Mouse (Mus musculus) ES-CJ7 (cell line): ENCODE measurements around the gene Sytl2.
A peak's percentile ranks its signal among the peaks of the same experiment; 100 is the strongest.

Experiments
- DNase-seq: peaks from one replicate; pipeline ENCODE4 v3.0.0; 2011; ENCODE audit warnings: low read depth, low spot score

The Sytl2 gene

DNA sequence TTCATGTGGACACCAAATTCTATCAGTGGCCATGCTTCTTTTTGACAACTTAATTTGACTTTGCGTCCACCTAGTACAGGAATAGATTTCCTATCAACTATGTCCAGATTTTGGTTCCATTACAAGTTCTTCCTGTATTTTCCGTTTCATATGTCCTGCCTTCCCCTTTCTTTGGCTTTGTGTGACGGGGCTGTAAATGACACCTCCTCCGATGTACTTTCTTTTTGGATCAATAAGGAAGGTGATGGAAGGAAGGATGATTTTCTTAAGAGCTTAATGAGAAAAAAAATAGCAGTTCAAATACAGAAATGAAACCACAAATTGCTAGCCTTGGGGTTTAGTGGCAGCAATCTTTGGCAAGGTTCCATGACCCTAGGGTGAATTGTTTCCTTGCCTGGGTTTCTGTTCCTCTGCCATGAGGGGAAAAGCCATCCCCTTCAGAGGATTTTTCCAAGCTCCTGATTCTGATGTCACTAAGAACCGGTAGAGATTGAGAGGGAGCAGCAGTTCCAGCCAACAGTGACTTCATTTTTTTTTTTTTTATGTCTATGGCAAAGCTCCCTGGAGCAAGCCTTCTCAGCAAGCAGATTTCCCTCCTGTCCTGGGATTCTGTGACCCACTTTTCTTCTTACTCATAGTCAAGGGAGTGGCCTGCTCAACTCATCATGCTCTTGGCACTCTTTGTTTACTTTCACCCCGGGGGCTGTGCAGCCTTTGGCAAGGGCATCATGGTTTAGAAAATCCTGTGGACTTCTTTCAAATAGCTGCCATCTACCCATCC is 68.2 kb downstream of the Sytl2 start:
- DNase-seq, result no peak

DNA sequence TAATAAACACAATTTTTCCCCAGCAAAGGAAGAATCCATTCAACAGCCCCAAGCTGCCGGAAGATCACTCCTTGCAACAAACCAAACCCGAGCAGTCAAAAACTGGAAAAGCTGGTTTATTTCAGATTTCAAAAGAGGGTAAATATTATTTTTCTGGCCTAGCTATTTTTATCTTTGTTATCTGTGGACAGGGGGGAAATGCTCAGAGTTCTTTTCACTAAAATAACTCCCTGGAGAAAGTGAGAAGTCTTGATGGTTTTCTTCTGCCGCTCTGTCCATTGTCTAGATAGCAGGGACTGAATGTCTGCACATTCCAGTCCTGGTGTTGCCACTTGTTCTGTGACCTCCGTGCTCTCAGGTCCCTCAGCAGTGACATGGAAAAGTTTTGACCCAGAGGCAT is 70.8 kb downstream of the Sytl2 start:
- no peak for DNase-seq

DNA sequence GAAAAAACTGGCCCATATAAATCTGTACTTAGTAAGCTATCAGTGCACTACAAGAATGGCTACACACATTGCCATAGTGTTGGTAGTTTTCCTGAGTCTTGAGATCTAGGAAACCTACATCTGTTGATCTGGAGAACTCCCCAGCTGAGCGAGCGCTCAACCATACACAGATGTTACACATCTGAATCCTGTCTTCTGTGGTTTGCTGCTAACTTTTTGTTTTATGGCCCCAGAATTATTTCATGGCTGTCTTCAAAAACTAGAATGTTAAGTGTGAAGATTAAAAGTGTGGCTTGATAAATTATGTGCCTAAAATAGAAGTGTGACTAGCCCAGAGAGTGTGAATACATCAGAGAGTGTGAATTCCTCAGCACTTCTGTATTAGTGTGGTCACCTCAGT is 82.4 kb downstream of the Sytl2 start:
- no peak for DNase-seq

DNA sequence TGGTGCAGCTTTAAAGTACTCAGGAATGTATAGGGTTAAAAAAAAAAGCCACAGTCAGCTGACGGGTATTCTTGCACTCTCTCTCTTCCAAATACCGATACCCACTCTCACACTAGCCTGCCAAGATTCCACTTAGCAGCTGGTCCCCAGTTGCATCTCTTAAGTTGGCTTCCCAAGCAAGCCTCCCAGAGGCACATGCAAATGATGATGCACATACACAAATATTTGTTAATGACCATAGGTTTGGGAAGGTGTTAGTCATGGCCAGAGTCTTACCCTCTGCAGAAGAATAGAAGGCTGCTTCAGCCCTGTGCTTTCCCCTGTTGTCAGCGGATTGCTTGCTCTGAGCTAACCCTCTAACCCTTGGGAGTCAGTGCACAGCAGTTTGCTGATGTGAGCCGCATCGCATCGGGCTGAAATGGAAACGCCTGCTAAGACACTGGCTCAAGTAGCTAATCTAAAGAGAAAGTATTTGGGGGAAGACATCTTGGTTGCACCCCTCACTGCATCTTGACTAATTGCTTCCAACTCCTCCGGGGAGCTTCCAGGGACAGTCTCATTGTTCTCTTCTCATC is 84.9 kb downstream of the Sytl2 start:
- no peak for DNase-seq

DNA sequence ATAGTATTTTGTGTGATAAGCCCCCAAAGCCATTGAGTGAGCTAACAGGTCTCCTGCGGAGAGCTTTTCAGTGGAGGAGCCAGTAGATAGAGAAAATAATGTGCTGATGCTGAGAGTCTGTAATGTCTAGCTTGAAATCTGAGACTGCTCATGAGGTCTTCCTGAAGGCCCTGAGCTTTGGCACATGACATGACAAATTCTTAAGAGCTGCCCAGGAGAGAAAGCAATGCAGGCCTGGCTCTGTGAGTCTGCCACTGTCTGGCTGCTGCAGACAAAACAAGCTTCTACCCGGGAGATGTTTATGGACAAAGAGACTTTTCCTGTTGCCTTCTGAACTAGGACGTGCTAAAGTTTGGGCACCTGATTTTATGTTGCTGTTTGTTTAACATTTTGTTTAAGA is 87.7 kb downstream of the Sytl2 start:
- no peak for DNase-seq

DNA sequence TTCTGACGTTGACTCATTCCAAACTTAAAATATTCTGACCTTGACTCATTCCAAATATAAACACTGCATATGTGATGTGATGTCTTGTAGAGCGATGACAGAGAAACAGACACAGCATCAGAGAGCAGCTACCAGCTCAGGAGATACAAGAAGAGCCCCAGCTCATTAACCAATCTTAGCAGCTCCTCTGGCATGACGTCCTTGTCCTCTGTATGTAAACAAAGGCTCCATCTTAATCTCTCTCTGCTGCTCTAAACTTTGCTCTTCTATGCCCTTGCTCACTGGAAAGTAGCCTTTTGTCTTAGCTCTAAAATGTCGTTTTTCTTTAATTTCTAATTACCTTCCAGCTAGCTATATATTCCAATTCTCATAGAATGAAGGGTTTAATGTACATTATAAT is 93.0 kb downstream of the Sytl2 start:
- DNase-seq, result no peak

DNA sequence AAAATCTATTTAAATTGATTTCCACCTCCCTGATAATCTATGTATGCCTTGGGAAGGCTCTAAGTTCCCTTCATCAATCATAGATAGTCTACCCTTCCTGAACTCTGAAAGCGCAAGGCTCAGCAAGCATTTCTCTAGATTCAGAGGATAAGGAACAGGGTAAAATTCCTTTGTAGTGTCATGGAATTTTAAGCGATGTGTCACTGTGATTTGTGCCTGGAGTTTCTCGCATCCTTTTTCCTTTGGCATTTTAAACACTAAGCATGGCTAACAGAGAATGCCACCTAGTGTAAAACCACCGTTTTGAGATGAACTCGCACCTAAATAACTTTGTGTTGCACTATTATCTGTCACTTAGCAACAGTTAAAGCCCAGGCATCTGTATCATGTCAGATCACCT is 93.9 kb downstream of the Sytl2 start:
- DNase-seq, result no peak

DNA sequence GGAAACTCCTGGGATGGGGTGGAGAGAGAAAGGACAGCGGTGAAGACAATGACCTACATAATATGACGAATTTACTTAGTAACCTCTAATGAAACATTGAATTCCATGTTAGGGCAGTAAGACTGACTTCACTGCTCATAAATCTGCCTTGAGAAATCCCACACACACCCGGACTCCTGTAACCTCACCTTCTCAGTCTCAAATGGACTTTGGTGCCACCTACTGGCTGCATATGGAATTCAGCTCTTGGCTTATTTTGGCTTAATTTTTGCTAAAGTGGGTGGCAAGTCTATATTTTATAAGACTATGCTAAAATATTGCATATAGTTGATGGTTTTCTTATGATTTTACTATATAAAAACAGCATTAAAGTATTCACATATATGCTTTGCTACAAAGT is 107.9 kb downstream of the Sytl2 start:
- DNase-seq, result peak; percentile 70

DNA sequence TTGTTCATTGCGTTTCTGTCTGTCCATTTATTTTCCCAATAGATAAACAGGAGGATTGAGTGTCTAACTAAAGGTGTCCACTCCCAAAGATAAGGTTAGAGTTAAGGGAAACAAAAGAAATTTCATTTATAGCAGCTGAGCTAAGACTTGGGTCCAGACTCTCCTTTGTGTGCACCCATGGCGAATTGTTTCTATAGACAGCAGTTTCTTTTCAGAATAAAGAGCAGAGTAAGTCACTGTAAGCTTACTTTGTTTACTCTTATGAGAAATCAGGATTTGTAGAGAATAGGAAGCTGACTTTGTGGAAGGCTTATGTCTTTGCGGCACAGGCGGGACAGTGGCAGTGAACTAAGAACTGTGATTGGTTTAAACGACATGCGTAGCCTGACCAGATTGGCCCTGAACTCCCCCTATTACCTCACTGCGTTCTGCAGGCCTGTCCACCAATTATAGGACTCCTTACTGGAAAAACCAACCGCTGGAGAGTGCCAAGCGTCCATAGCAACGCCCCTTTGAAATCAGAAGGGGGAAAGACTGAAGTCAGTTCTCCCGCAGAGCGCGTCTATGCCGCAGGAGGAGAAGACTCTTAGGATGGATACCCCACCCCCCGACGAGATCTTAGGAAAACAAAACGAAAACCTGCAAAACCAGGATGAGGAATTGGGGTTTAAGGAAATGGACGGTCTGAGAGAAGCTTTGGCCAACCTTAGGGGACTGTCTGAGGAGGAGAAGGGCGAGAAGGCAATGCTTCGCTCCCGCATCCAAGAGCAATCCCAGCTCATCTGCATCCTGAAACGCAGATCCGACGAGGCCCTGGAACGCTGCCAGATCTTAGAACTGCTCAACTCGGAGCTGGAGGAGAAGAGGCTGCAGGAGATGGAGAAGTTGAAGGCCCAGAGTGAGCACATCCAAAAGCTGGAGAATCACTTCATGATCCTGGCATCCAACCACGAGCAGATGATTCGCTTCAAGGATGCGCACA is 124.3 kb downstream of the Sytl2 start, which contains the start of gene Ccdc89:
Gene Ccdc89, plus strand, starts transcription at position 558 of the 982 bp plus-strand sequence.
- peak; percentile 92 for DNase-seq

DNA sequence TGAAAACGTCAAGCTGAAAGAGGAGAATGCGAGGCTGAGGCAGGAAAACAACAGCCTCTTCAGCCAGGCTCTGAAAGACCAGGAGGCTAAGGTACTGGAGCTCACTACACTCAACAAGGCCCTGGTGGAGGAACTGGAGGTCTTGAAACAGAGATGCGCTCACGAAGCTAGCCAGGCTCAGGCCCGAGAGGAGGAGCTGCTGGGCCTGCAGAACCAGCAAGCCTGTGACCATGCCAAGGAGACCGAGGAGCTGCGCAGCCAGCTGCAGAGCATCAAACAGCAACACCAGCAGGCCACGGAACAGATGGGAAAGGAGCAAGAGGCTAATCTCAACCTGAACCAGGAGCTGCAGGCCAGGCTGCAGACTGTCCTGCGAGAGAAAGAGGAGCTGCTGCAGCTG is 125.0 kb downstream of the Sytl2 start:
- peak; percentile 12 for DNase-seq

DNA sequence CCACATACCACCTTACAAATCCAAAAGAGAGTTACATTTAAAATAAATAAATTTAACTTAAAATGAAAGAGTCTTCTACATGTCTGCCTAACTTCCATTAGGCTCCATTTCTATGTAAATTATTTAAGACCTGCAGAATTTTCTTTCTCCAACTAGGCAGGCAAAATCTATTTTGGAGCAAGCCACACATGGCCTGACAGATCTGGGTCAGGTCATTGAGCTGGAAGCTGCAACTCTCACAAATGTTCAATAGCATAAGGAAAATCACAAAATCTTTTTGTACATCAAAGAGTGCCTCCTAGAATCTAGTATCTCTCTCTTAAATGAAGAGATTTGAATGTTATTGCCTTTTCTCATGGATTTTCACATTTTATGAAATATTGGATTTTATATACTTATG is 130.2 kb downstream of the Sytl2 start:
- no peak for DNase-seq

DNA sequence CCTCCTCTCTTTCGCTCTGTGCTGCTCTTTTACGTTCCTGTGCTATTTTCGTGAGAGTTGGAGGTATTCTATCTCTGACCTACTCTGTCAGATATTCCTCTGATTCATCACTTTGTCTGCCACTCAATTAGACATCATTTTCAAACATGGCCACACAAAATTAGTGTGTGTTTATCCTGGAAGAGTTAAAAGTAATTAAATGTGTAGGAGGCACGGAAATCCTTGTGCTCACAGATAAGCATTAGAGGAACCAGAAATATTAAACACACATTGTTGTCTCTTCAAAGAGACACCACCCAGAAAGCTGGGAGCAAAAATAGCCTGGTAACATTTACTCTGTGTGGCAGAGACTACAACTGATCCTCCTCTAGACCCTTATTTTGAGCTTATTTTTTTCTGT is 138.0 kb downstream of the Sytl2 start:
- no peak for DNase-seq

DNA sequence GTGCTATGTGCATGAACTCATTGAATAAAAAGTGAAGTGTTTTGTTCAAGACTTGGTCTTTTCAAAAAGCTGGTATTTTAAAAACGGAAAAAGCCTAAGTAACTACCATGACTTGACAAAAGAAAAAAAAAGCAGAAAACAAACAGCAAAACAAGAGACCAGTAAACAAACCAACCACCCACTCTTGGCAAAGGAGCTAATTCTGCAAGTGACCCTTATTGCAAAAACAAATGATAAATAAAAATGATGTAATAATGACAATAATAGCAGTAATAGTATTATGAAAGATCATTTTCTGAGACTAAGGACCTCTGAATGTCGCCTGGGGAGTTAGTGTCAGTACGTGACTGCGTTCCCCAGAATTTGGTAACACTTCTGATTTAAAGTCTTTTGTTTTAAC is 140.0 kb downstream of the Sytl2 start:
- no peak for DNase-seq

DNA sequence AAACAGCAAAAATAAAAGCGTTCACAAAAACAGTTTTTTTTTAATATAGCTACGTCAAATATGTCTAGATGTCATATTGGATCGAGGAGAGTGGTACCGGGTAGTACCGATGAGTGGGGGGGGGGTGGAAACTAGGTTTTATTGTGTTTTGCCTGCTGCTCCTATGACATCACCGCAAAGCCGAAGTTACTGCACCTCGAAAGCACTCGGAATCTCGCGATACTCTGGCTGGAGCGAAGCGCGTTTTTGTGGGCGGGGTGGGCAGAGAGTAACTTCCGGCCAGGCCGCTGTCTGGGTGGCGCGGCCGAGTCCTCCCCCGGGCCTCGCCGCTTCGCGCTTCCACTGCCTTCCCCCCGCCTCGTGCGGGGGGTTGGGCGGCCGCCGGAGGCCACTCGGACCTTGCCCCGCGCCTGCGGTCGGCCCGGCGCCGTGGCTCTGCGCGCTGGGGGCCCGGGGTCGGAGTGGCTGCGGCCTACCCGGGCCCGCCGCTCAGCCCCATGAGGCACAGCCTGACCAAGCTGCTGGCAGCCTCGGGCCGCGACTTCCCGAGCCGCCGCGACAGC is 140.5 kb downstream of the Sytl2 start, which contains the start of gene Crebzf:
Gene Crebzf, plus strand, starts transcription at position 212 of the 563 bp plus-strand sequence.
- peak; percentile 97 for DNase-seq

DNA sequence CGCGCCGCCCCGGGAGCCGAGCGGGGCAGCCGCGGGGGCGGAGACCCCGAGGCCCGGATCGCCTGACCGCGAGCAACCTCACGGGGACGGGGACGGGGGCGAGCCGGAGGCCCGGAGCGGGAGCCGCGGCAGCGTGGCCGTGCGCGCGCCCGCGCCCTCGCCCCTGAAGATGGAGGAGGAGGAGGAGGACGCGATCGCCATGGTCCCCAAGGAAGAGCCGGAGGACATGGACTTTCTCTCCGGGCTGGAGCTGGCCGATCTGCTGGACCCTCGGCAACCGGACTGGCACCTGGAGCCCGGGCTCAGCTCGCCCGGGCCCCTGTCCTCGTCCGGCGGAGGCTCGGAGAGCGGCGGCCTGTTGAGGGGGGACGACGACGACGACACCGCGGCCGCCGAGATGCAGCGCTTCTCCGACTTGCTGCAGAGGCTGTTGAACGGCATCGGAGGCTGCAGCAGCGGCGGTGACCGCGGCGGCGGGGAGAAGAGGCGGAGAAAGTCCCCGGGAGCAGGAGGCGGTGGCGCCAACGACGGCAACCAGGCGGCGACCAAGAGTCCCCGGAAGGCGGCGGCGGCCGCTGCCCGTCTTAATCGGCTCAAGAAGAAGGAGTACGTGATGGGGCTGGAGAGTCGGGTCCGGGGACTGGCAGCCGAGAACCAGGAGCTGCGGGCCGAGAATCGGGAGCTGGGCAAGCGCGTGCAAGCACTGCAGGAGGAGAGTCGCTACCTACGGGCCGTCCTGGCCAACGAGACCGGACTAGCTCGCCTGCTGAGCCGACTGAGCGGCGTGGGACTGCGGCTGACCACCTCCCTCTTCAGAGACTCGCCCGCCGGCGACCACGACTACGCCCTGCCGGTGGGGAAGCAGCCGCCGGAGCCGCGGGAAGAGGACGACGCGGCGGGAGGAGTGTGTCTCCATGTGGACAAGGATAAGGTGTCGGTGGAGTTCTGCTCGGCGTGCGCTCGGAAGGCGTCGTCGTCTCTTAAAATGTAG is 141.3 kb downstream of the Sytl2 start:
- DNase-seq, result peak; percentile 26

DNA sequence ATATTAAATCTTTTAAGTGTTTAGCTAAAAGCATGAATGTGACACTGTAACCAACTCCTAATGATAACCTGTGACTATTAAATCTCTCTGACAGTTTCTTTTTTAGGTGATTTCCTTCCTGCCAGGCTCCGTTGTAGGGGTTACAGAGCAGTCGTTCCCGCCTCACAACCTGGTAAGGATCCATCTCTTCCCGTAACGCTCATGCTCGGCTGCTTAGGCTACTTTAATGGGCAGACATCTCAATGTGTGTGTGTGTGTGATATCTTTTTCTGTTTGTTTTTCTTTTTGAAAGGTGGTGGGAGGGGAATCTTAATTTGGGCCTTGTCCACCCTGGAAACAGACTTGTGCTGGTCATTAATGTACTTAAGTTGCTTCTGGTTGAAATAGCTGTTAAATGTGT is 142.2 kb downstream of the Sytl2 start:
- DNase-seq, result no peak

DNA sequence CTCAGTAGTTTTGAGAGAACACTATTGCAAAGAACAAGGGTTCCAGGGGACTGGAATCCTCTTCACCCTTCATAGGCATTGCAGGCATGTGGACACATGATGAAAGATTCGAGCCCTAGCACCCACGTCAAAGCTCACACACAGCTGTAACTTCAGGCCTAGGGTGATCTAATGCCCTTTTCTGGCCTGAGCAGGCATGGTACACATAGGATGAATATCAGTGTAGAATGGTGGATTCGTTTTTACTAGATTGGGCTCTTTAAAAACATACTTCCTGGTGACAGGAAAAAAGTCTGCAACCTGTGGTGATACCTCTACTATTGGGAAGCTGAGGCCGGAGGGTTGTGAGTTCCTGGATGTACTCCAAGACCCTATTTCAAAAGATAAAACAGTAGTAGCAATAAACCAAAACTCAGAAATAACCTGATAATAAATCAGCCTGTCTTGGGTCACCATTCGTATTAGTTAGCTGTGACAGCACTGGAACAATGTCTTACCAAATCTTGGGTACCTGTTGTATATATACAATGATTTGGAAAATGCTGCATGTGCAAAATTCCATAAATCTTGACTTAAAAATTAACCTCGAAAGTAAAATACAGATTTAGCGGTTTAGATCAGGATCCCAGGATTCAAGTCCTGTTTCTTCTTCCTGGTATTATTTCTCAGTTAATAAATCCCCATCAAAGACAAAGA is 154.2 kb downstream of the Sytl2 start:
- DNase-seq, result no peak

DNA sequence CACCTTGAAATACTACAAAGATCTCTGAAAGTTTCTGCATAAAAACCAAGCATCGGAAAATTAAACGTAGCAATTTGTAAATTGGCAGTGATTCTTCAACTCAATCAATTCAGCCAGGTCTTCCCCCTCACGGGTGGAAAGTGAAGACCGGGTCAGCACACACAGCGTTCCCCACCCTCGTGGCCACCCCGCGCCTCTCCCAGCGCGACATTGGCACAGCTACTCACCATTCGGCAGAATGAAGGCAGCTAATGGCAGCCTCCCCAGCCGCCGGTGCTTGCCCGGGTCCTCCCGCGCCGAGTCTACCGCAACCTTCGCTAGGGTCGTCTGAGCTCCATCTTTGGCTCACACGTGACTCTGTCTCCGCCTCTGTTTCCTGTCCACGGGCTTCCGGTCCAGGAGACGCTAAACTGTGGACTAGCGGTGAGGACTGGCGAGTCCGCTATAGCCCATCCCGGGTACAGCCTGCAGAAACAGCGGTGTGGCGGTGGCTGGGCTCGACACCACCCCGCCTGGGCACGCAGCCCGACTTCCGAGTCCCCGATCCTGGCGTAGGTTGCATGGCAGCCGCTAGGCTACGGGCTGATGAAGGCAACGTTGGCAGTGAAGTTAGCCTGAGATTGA is 154.9 kb downstream of the Sytl2 start, which contains the start of gene Tmem126a:
Gene Tmem126a, minus strand, starts transcription at position 385 of the 624 bp plus-strand sequence.
- DNase-seq, result peak; percentile 82

DNA sequence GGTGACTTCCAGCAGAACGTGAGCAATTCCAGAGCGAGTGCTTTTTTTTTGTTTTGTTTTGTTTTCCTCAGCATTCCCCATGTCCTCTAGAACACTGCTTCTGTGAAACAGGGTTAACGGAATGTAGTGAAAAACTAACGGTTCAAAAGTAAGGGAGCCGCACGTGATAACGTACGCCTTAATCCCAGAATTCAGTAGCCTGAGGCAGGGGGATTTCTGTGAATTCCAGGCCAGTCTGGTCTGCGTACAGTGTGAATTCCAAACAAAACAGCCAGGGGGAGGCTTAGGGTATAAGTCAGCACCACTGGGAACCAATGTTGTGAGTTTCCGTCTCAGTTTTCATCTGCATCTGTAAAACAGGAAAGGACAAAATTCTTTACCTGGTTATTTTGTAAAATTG is 155.5 kb downstream of the Sytl2 start:
- peak; percentile 45 for DNase-seq
